Mouse (Mus musculus): ENCODE results near the gene Csrp1.

Gene Csrp1

GRCm38 (mm10) chr1:135778780-135779535 is 59.1 kb downstream of the Csrp1 start, which contains the start of gene Tnni1:
Tnni1 (plus strand) TSS chr1:135779434.
- no peak for DNase-seq

- no peak for DNase-seq
Observed at GRCm38 (mm10) chr1:135780649-135781048, 60.8 kb downstream of the Csrp1 start.

- DNase-seq, result peak; percentile 59 to 63
Observed at GRCm38 (mm10) chr1:135781220-135781619, 61.4 kb downstream of the Csrp1 start.

- DNase-seq, result no peak
Observed at GRCm38 (mm10) chr1:135782816-135783215, 63.0 kb downstream of the Csrp1 start.

- peak; percentile 49 to 51 for DNase-seq
Observed at GRCm38 (mm10) chr1:135787799-135788198, 67.9 kb downstream of the Csrp1 start.

GRCm38 (mm10) chr1:135788708-135789107 is 68.8 kb downstream of the Csrp1 start:
- no peak for DNase-seq

- DNase-seq, result peak; percentile 66 to 69
Observed at GRCm38 (mm10) chr1:135789815-135790214, 70.0 kb downstream of the Csrp1 start.

- DNase-seq, result no peak
Observed at GRCm38 (mm10) chr1:135792143-135792939, 72.5 kb downstream of the Csrp1 start.

- no peak for DNase-seq
Observed at GRCm38 (mm10) chr1:135793370-135794215, 73.7 kb downstream of the Csrp1 start.

- DNase-seq, result no peak
Observed at GRCm38 (mm10) chr1:135794216-135795134, 74.6 kb downstream of the Csrp1 start.

- DNase-seq, result no peak
Observed at GRCm38 (mm10) chr1:135798492-135798891, 78.6 kb downstream of the Csrp1 start.

GRCm38 (mm10) chr1:135799109-135799627 is 79.3 kb downstream of the Csrp1 start:
- DNase-seq, result no peak

- DNase-seq, result no peak
Observed at GRCm38 (mm10) chr1:135800192-135800950, 80.5 kb downstream of the Csrp1 start.

All from cerebellum, postnatal 36 days (tissue).